Mouse (Mus musculus) gonadal fat pad, adult 2 months (tissue): ENCODE results near the gene Mknk1. TPM values are rescaled to one million over a fixed set of nuclear protein-coding genes. Genes with fewer than 3 reads are reported as not detected.

Source experiments
- DNase-seq: peaks from one replicate; pipeline ENCODE4 v3.0.0-alpha.2; 2012; ENCODE audit warnings: low read depth
- polyA plus RNA-seq: library from polyadenylated mRNA; depleted of rRNA; stranded (reverse); fragments of >200 nt; gene quantifications from 2 replicates; pipeline ENCODE4 v1.2.3, GENCODE M21; 2012; rRNA removed

The Mknk1 gene
- 41.0 and 49.9 TPM in 2 replicates for polyA plus RNA-seq

- DNase-seq, result no peak
Observed at GRCm38 (mm10) chr4:115838696-115839641, at the start of gene Mknk1. TSS of gene Mknk1 (plus strand) at chr4:115839198.

- no peak for DNase-seq
Observed at GRCm38 (mm10) chr4:115790864-115791263, 48.1 kb upstream of the Mknk1 start.

- DNase-seq, result no peak
Observed at GRCm38 (mm10) chr4:115795360-115795759, 43.6 kb upstream of the Mknk1 start.

- DNase-seq, result no peak
Observed at GRCm38 (mm10) chr4:115799981-115800380, 39.0 kb upstream of the Mknk1 start.

- DNase-seq, result no peak
Observed at GRCm38 (mm10) chr4:115812326-115812725, 26.7 kb upstream of the Mknk1 start.

GRCm38 (mm10) chr4:115815606-115816005, 23.4 kb upstream of the Mknk1 start:
- no peak for DNase-seq

GRCm38 (mm10) chr4:115820199-115820598, 18.8 kb upstream of the Mknk1 start:
- DNase-seq, result no peak

GRCm38 (mm10) chr4:115820944-115821343, 18.1 kb upstream of the Mknk1 start:
- DNase-seq, result no peak

GRCm38 (mm10) chr4:115821431-115821830, 17.6 kb upstream of the Mknk1 start:
- no peak for DNase-seq

GRCm38 (mm10) chr4:115821928-115822327, 17.1 kb upstream of the Mknk1 start:
- DNase-seq, result no peak

GRCm38 (mm10) chr4:115824178-115824577, 14.8 kb upstream of the Mknk1 start:
- DNase-seq, result no peak

GRCm38 (mm10) chr4:115825271-115825670, 13.7 kb upstream of the Mknk1 start:
- no peak for DNase-seq

- no peak for DNase-seq
Observed at GRCm38 (mm10) chr4:115827066-115827465, 11.9 kb upstream of the Mknk1 start.

GRCm38 (mm10) chr4:115827535-115827887, 11.5 kb upstream of the Mknk1 start:
- DNase-seq, result no peak

- no peak for DNase-seq
Observed at GRCm38 (mm10) chr4:115827888-115828571, 11.0 kb upstream of the Mknk1 start, which contains the start of gene Mob3c. TSS of gene Mob3c (plus strand) at chr4:115828092.

- DNase-seq, result no peak
Observed at GRCm38 (mm10) chr4:115828572-115828902, 10.5 kb upstream of the Mknk1 start.

- no peak for DNase-seq
Observed at GRCm38 (mm10) chr4:115830491-115830890, 8.5 kb upstream of the Mknk1 start.

- DNase-seq, result no peak
Observed at GRCm38 (mm10) chr4:115831221-115831620, 7.8 kb upstream of the Mknk1 start.

GRCm38 (mm10) chr4:115832040-115832439, 7.0 kb upstream of the Mknk1 start:
- DNase-seq, result no peak

GRCm38 (mm10) chr4:115835576-115835975, 3.4 kb upstream of the Mknk1 start:
- no peak for DNase-seq

- no peak for DNase-seq
Observed at GRCm38 (mm10) chr4:115838196-115838595, 802 bp upstream of the Mknk1 start.

GRCm38 (mm10) chr4:115839956-115840355, 958 bp downstream of the Mknk1 start:
- DNase-seq, result no peak

- no peak for DNase-seq
Observed at GRCm38 (mm10) chr4:115840842-115841241, 1.8 kb downstream of the Mknk1 start.
